ENCODE assay signal across 10 mouse cellular contexts in the genomic region with DNA sequence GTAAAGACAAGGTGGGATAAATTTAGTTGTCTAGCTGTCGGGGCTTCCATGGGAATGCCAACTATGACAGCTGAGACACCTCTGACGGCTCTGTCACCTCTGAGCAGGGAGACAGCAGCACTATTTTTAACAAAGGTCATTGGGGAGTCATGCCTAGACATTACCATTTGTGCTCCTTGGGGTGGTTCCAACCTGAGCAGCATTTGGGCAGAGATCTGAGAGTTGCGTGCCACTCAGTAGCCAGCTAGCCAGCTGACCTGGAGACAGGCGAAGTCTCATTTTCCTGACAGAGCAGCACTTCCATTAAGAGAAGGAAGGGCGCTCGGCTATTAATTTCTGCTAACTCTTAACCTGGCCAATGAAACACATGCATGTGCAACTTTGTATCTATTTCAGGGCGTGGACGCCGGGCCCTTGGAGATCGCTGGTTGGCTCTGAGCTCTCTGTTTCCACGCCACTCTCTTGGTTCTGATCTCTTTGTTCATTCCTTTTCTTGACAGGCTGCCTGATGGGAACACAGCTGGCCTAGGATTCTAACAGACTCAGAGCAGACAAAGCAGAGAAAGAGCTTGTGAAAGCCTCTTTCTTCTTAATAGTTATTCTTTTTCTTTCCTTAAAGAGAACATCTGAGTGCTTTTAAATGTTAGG. TPM values are rescaled to one million over a fixed set of nuclear protein-coding genes. Genes with fewer than 3 reads are reported as not detected.
DNase-seq lines count a peak whose midpoint lies in the region; ATAC-seq and TF ChIP-seq lines count a peak whose summit lies in the region.
"Had no signal": no experiment of that assay in that cellular context is flagged by ENCODE, and none has a peak within 500 bp of the region (broad histone marks: within the 10 kb centered on the region; RNA-seq: fewer than 3 reads in every experiment).

No protein-coding gene starts in this region.

- no peaks in the 10 kb centered on the region for H3K9me3 ChIP-seq in forebrain, postnatal 0 days (ENCODE audit: low read length)
- no peaks in the 10 kb centered on the region for H3K9me3 ChIP-seq in intestine, embryonic 15.5 days

- DNase-seq in lung, postnatal 10 days: peak; percentile 27
- DNase-seq in lung, adult 18-20 months: no peak
- peak; percentile 52 for DNase-seq in forebrain, postnatal 0 days
- DNase-seq in heart, postnatal 14 days: peak; percentile 33 to 68
- DNase-seq in B cell, adult 2 months: no peak
- no peak for DNase-seq in spleen, postnatal 36 days (ENCODE audit: low spot score in 2 of 2)
- DNase-seq in left cerebral cortex, postnatal 25 days (ENCODE audit: low spot score in 2 of 2): no peak
- DNase-seq: kidney, postnatal 14 days had no signal

- intact Hi-C loops in heart, postnatal 14 days (cut with DNase I): no loop called here
- intact Hi-C loops in left cerebral cortex, postnatal 25 days (cut with DNase I): no loop called here

- peak; percentile 84 for ATAC-seq in forebrain, postnatal 0 days
- no peak for ATAC-seq in intestine, embryonic 15.5 days

- H3K9ac ChIP-seq in forebrain, postnatal 0 days: no peak overlapping the region
- H3K9ac ChIP-seq in intestine, embryonic 15.5 days: no peak overlapping the region

- peak overlapping the region; percentile 69 for H3K27ac ChIP-seq in forebrain, postnatal 0 days (ENCODE audit: low read depth, low read length)
- no peak overlapping the region for H3K27ac ChIP-seq in intestine, embryonic 15.5 days

- H3K4me1 ChIP-seq in forebrain, postnatal 0 days (ENCODE audit: insufficient read depth): peaks cover 7% of the 10 kb centered on the region; the same call in 1 of the 2 replicates
- H3K4me1 ChIP-seq in intestine, embryonic 15.5 days (replicated peaks): no peaks in the 10 kb centered on the region

- no peak for TF ChIP-seq CTCF in forebrain, postnatal 0 days (IDR thresholded peaks at IDR 0.05; ENCODE audit: low read depth)

- no peaks in the 10 kb centered on the region for H3K36me3 ChIP-seq in forebrain, postnatal 0 days (ENCODE audit: insufficient read depth)
- no peaks in the 10 kb centered on the region for H3K36me3 ChIP-seq in intestine, embryonic 15.5 days

- 47% methylated on average over 11 of the region's 11 CpGs for WGBS in forebrain, postnatal 0 days
- 89% methylated on average over 11 of the region's 11 CpGs for WGBS in intestine, embryonic 15.5 days

- no peak overlapping the region for H3K4me3 ChIP-seq in forebrain, postnatal 0 days (ENCODE audit: low read depth, low read length)
- no peak overlapping the region for H3K4me3 ChIP-seq in intestine, embryonic 15.5 days (replicated peaks)

- H3K27me3 ChIP-seq in forebrain, postnatal 0 days (ENCODE audit: insufficient read depth, low read length): no peaks in the 10 kb centered on the region
- no peaks in the 10 kb centered on the region for H3K27me3 ChIP-seq in intestine, embryonic 15.5 days (replicated peaks)

- H3K4me2 ChIP-seq in forebrain, postnatal 0 days (ENCODE audit: low read depth): no peak overlapping the region
- no peak overlapping the region for H3K4me2 ChIP-seq in intestine, embryonic 15.5 days (replicated peaks)

RNA-seq across cellular contexts. Expression of a gene that starts 40.4 kb away (rescaled TPM):
- total RNA-seq in forebrain, postnatal 0 days (2014; rRNA removed): not detected in 2 replicates
- not detected in 2 replicates for polyA plus RNA-seq in forebrain, postnatal 0 days (2015; fragmentation: Nextera tagmentation; extraction: Ambion mirVana)
- total RNA-seq in heart, postnatal 14 days (2021): not detected
- not detected in 2 replicates for polyA plus RNA-seq in intestine, embryonic 15.5 days (2015; fragmentation: Nextera tagmentation; extraction: Ambion mirVana)
- not detected for total RNA-seq in left cerebral cortex, postnatal 25 days (2021)
- total RNA-seq: ES-E14 had no signal

Comparison
In these comparisons a context has a peak if more than half of its experiments do, and no peak if none do; other contexts are left out.
1. DNase-seq: peak in lung, postnatal 10 days (single experiment), forebrain, postnatal 0 days (single experiment) and heart, postnatal 14 days (2 of 2); none in lung, adult 18-20 months (0 of 2), B cell, adult 2 months (0 of 2), spleen, postnatal 36 days (0 of 2) and left cerebral cortex, postnatal 25 days (0 of 2).